Mouse (Mus musculus): Measurements from ENCODE around the gene Dct. TPM values are rescaled to one million over a fixed set of nuclear protein-coding genes. Genes with fewer than 3 reads are reported as not detected.

The Dct gene
- total RNA-seq, 2 experiments from 2014 or later = 0.38 to 0.42 TPM

Other genes starting within 250 kb of the Dct start
- gene Tgds, start 80.5 kb upstream of the Dct start, total RNA-seq (2021) = 1 to 10 TPM; 3.7 to 6.5 TPM
- 10 to 100 TPM; 29.1 to 31.7 TPM for gene Gpr180, start 84.9 kb upstream of the Dct start, total RNA-seq (2021)
- gene Sox21, start 184.8 kb upstream of the Dct start, total RNA-seq (2021) = not detected
- gene Gm9376, start 214.7 kb upstream of the Dct start, total RNA-seq (2021) = not detected